Mouse (Mus musculus): ENCODE measurements around the gene Khsrp. TPM values are rescaled to one million over a fixed set of nuclear protein-coding genes. Genes with fewer than 3 reads are reported as not detected.

Khsrp gene
- 69.3 and 75.7 TPM in 2 replicates for polyA plus RNA-seq (2012; rRNA removed)

DNA sequence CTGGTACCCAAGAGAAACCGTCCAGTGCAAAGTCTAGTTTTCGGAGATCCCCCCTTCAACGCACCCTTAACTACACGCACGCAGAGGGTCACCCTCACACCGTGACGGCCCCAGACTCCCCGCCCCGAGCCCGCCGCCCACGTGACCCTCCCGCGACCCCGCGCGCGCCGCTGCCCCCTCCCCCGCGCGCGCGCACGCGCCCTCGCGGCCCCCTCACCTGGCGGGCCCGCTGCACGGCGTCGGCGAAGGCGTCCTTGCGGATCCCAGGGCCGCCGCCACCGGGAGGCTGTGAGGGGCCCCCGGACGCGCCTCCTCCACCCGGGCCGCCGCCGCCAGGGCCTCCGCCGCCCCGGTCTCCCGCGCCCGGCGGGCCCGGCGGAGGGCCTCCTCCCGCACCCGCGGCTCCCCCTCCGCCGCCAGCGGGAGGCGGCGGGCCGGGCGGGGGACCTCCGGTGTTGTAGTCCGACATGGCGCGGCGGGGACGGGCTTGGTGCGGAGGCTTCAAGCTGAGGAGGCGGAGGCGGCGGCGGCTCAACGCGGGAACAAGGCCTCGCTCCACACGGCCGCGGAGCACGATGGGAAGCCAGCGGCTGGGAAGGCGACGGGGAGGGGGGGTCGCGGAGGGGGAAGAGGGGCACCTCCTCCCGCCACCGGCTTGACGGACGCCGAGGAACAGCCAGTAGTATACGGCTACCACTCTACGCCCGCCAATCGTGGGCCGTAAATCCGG is at the start of gene Khsrp:
Gene Khsrp (minus strand): TSS at position 592 of the 730 bp plus-strand sequence.

DNA sequence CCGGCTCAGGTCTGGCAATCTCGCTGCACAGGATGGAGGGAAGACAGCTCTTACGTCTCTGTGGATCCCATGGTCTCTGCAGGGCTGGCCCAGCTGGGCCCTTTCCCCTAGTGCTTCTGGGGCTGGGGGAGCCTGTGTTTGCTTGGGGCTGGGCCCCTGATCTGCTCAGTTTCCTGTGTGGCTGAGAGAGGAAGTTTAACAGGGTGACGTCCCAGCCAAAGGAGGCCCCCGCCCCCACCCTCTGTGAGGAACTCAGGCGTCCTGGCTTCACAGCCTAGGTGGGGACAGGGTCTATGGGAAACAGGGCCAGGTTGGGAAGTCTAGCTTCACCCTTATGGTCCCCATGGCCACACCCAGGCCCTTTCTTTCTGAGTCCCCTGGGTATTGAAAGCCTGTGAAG is 47.0 kb upstream of the Khsrp start, which contains the start of gene Dennd1c:
Gene Dennd1c (minus strand): TSS at position 179 of the 400 bp plus-strand sequence.

GRCm38 (mm10) chr17:57059486-57059977 is 28.2 kb upstream of the Khsrp start, which contains the start of gene Slc25a23:
Gene Slc25a23 (minus strand): TSS chr17:57059863.

GRCm38 (mm10) chr17:57058891-57059485 is 27.7 kb upstream of the Khsrp start, which contains the start of gene Crb3:
Gene Crb3 (plus strand): TSS chr17:57059105.

GRCm38 (mm10) chr17:57041554-57041953 is 10.2 kb upstream of the Khsrp start, which contains the start of gene Slc25a41:
Gene Slc25a41 (minus strand): TSS chr17:57041654.

GRCm38 (mm10) chr17:57011236-57012141 is 19.8 kb downstream of the Khsrp start, which contains the start of the genes Gtf2f1 and Gm17949:
Gene Gtf2f1 (minus strand): TSS chr17:57011288.
Gene Gm17949 (plus strand): TSS chr17:57011469.

DNA sequence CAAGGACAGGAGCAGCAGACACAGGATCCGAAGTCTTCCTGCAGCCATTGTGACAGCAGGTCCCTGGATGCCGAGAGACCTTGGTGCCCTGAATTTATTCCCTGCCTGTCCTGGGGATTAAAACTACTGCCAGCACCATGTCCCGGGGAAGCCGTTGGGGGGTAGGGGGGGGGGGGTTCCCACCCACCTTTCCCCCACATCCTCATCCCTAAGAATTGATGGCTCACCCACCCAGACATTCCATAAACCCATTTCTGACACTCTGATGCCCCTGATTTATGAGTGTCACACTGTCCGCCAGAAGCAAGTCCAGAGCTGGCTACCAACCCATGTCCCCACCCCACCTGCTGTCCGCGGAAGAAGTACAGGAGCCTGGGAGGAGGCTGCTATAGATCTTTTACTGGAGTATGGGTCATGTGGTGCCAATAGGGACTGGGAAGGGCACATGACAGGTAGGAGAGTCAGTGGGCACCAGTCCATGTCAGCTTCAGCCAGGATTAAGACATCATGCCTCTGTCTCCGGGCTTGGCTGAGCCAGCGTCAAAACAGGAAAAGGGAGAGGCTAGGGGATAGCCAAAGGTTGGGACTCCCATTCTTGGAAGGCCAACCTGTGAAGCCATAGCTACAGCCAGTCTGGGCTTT is 31.2 kb downstream of the Khsrp start, which contains the start of gene Pspn:
Gene Pspn (minus strand): TSS at position 51 of the 642 bp plus-strand sequence.

GRCm38 (mm10) chr17:56997029-56997667 is 34.2 kb downstream of the Khsrp start, which contains the start of gene Alkbh7:
Gene Alkbh7 (plus strand): TSS chr17:56997339.

DNA sequence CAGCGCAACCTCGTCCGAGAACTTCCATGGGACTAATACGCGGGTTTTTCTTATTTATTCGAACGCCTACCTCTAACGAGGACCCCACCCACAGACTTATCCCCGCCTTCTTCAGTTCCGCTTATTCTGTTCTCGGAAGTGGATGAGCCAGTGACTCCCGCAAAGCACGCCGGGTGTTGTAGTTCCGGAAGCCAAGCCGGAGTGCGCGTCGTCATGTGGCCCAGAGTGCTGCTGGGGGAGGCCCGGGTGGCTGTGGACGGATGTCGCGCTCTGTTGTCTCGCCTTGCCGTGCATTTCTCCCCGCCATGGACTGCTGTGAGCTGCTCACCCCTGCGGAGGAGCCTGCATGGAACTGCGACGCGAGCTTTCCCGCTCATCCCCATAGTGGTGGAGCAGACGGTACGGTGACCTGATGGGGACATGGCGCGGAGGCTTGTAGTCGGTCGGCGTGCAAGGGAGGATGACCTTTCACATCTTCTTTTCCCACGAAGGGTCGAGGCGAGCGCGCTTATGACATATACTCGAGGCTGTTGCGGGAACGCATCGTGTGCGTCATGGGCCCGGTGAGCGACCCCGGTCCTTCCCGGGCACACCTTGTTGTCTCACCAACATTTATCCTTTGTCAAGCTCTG is 41.1 kb downstream of the Khsrp start, which contains the start of gene Clpp:
Gene Clpp (plus strand): TSS at position 191 of the 632 bp plus-strand sequence.

DNA sequence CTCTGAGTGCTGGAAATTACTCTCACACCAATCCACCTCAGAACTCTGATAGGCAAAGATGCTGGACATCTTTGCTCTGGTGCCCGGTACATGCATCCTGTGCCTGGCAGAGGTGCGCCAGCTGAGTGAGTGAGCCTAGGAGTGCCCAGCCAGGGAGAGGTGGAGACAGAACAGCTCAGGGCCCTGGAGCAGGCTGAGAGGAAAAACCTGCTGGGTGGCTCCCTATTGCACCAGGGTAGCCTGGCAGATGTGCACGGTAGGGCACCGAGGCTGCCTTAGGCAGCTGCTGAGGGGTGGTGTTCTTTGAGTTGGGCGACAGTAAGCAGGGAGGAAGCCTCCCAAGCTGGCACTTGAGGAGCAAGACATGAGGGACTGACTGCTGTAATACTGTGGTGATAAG is 49.3 kb downstream of the Khsrp start, which contains the start of gene Acer1:
Gene Acer1 (minus strand): TSS at position 114 of the 400 bp plus-strand sequence.

Other genes starting within 250 kb of the Khsrp start
- gene Rfx2, start 200.5 kb downstream of the Khsrp start, polyA plus RNA-seq (2012; rRNA removed), result 3.2 and 3.9 TPM in 2 replicates
- gene Acsbg2, start 157.1 kb downstream of the Khsrp start, polyA plus RNA-seq (2012; rRNA removed), result 0.01 and 0.04 TPM in 2 replicates
- 0.08 TPM in 2 replicates for gene 1700061G19Rik, start 156.0 kb downstream of the Khsrp start, polyA plus RNA-seq (2012; rRNA removed)
- gene Mllt1, start 96.1 kb downstream of the Khsrp start, polyA plus RNA-seq (2012; rRNA removed), result 115 and 124 TPM in 2 replicates
- gene Acer1, start 49.4 kb downstream of the Khsrp start, polyA plus RNA-seq (2012; rRNA removed), result not detected in 2 replicates
- 147 and 151 TPM in 2 replicates for gene Clpp, start 41.2 kb downstream of the Khsrp start, polyA plus RNA-seq (2012; rRNA removed)
- 36.5 and 41.5 TPM in 2 replicates for gene Alkbh7, start 34.2 kb downstream of the Khsrp start, polyA plus RNA-seq (2012; rRNA removed)
- gene Pspn, start 31.5 kb downstream of the Khsrp start, polyA plus RNA-seq (2012; rRNA removed), result 0.39 TPM in 1 of 2 replicates, not detected in the other
- gene Gtf2f1, start 20.2 kb downstream of the Khsrp start, polyA plus RNA-seq (2012; rRNA removed), result 80.5 and 81.7 TPM in 2 replicates
- 0.04 and 0.06 TPM in 2 replicates for gene Gm17949, start 20.1 kb downstream of the Khsrp start, polyA plus RNA-seq (2012; rRNA removed)
- gene Slc25a41, start 10.1 kb upstream of the Khsrp start, polyA plus RNA-seq (2012; rRNA removed), result 0.04 and 0.08 TPM in 2 replicates
- gene Crb3, start 27.6 kb upstream of the Khsrp start, polyA plus RNA-seq (2012; rRNA removed), result 3.5 TPM in 2 replicates
- 99.8 and 105 TPM in 2 replicates for gene Slc25a23, start 28.3 kb upstream of the Khsrp start, polyA plus RNA-seq (2012; rRNA removed)
- gene Dennd1c, start 47.0 kb upstream of the Khsrp start, polyA plus RNA-seq (2012; rRNA removed), result 3.1 and 3.5 TPM in 2 replicates
- gene Tubb4a, start 56.3 kb upstream of the Khsrp start, polyA plus RNA-seq (2012; rRNA removed), result 187 and 200 TPM in 2 replicates
- 8.1 TPM in 2 replicates for gene Tnfsf9, start 73.8 kb upstream of the Khsrp start, polyA plus RNA-seq (2012; rRNA removed)
- 0.84 and 0.88 TPM in 2 replicates for gene Cd70, start 118.3 kb upstream of the Khsrp start, polyA plus RNA-seq (2012; rRNA removed)
- not detected in 2 replicates for gene Tnfsf14, start 162.7 kb upstream of the Khsrp start, polyA plus RNA-seq (2012; rRNA removed)
- 1.5 and 3.6 TPM in 2 replicates for gene C3, start 196.6 kb upstream of the Khsrp start, polyA plus RNA-seq (2012; rRNA removed)
- 16.3 and 16.7 TPM in 2 replicates for gene Gpr108, start 216.9 kb upstream of the Khsrp start, polyA plus RNA-seq (2012; rRNA removed)
- gene Trip10, start 217.9 kb upstream of the Khsrp start, polyA plus RNA-seq (2012; rRNA removed), result 10.2 and 11.1 TPM in 2 replicates
- 0.88 and 1.3 TPM in 2 replicates for gene Vav1, start 247.6 kb upstream of the Khsrp start, polyA plus RNA-seq (2012; rRNA removed)

Measured in central nervous system, embryonic 18 days (tissue).